Mouse (Mus musculus) CH12.LX (cell line): ENCODE results near the gene Hcn4. TPM values are rescaled to one million over a fixed set of nuclear protein-coding genes. Genes with fewer than 3 reads are reported as not detected.

ENCODE experiments used
- DNase-seq: peaks from one replicate; pipeline ENCODE4 v3.0.0-alpha.2; 2013; ENCODE audit errors: extremely low read depth
- H3K27ac ChIP-seq: 2 replicates; pipeline ENCODE4 v1.5.1; 2012; ENCODE audit warnings: low read depth, mild to moderate bottlenecking, control low read depth, moderate library complexity; ENCODE audit not compliant: insufficient read depth
- H3K27me3 ChIP-seq: replicated peaks from 2 replicates; pipeline ENCODE3; 2012; ENCODE audit warnings: inconsistent platforms
- H3K36me3 ChIP-seq, 2 experiments: replicated peaks in 1 of 2; 2 replicates each; pipeline versions ENCODE3 to v1.6.1; 2012; ENCODE audit warnings: inconsistent platforms in 1 of 2, low read length in 1 of 2, mild to moderate bottlenecking in 1 of 2, mixed read lengths in 1 of 2, moderate library complexity in 1 of 2; ENCODE audit not compliant: control insufficient read depth in 1 of 2, insufficient read depth in 1 of 2
- H3K4me1 ChIP-seq, 2 experiments: 2 replicates each; pipeline ENCODE4 v1.6.1; 2012; ENCODE audit warnings: inconsistent platforms in 1 of 2, moderate library complexity in 1 of 2; ENCODE audit not compliant: insufficient read depth in 2 of 2, control insufficient read depth in 1 of 2
- H3K4me2 ChIP-seq: 2 replicates; pipeline ENCODE4 v1.6.1; 2012; ENCODE audit warnings: low read depth, mild to moderate bottlenecking, control low read depth; ENCODE audit not compliant: poor library complexity, insufficient read depth, severe bottlenecking
- H3K4me3 ChIP-seq, 3 experiments: fragments of 150-350 bp in 1 of 3; sonication (generic) in 1 of 3; replicated peaks in 1 of 3; 2 replicates each; pipeline versions ENCODE3 to v1.5.1; 2011 to 2012; ENCODE audit warnings: low read depth in 2 of 3, low read length in 2 of 3, mild to moderate bottlenecking in 2 of 3, moderate library complexity in 2 of 3, control low read depth in 1 of 3, improper control_type of control experiment in 1 of 3, inconsistent platforms in 1 of 3, mixed read lengths in 1 of 3; ENCODE audit not compliant: poor library complexity in 1 of 3
- H3K79me2 ChIP-seq: replicated peaks from 2 replicates; pipeline ENCODE4 v1.6.1; 2012; ENCODE audit warnings: mild to moderate bottlenecking, moderate library complexity; ENCODE audit not compliant: control insufficient read depth, poor library complexity, insufficient read depth, severe bottlenecking; ENCODE audit errors: extremely low read depth
- H3K9ac ChIP-seq: 2 replicates; pipeline ENCODE4 v1.6.1; 2012; ENCODE audit warnings: low read depth, mild to moderate bottlenecking, control low read depth, moderate library complexity; ENCODE audit not compliant: insufficient read depth
- H3K9me3 ChIP-seq: replicated peaks from 2 replicates; pipeline ENCODE3; 2012; ENCODE audit warnings: low read length, inconsistent platforms, mixed read lengths
- BHLHE40 ChIP-seq: IDR thresholded peaks from 2 replicates; pipeline ENCODE4 v1.6.1; 2011; ENCODE audit warnings: mild to moderate bottlenecking, low read depth, low read length, improper control_type of control experiment
- CHD2 ChIP-seq: IDR thresholded peaks from 2 replicates; pipeline ENCODE4 v1.6.1; 2011; ENCODE audit warnings: low read length, improper control_type of control experiment
- E2F4 ChIP-seq: IDR thresholded peaks from 2 replicates; pipeline ENCODE4 v1.6.1; 2011; ENCODE audit warnings: low read depth, low read length, improper control_type of control experiment; ENCODE audit not compliant: insufficient replicate concordance
- EP300 ChIP-seq: IDR thresholded peaks from 2 replicates; pipeline ENCODE4 v1.6.1; 2011; ENCODE audit warnings: low read length, improper control_type of control experiment
- GABPA ChIP-seq: IDR thresholded peaks from 2 replicates; pipeline ENCODE4 v1.6.1; 2012; ENCODE audit warnings: low read depth, low read length, improper control_type of control experiment, inconsistent platforms; ENCODE audit not compliant: insufficient replicate concordance
- IRF4 ChIP-seq: IDR thresholded peaks from 2 replicates; pipeline ENCODE4 v1.6.1; 2014; ENCODE audit warnings: low read depth, mild to moderate bottlenecking, inconsistent platforms, low read length, improper control_type of control experiment
- JUN ChIP-seq: IDR thresholded peaks from 2 replicates; pipeline ENCODE4 v1.6.1; 2011; ENCODE audit warnings: low read depth, mild to moderate bottlenecking, low read length, improper control_type of control experiment, moderate library complexity; ENCODE audit not compliant: insufficient read depth
- KAT2A ChIP-seq: IDR thresholded peaks from 2 replicates; pipeline ENCODE4 v1.6.1; 2012; ENCODE audit warnings: low read length, improper control_type of control experiment, inconsistent platforms; ENCODE audit not compliant: insufficient replicate concordance
- MAX ChIP-seq: IDR thresholded peaks from 2 replicates; pipeline ENCODE4 v1.6.1; 2011; ENCODE audit warnings: low read length, improper control_type of control experiment
- MEF2A ChIP-seq: IDR thresholded peaks from 2 replicates; pipeline ENCODE4 v1.6.1; 2014; ENCODE audit warnings: low read depth, mild to moderate bottlenecking, inconsistent platforms, low read length, improper control_type of control experiment, borderline replicate concordance
- NRF1 ChIP-seq: IDR thresholded peaks from 2 replicates; pipeline ENCODE4 v1.6.1; 2014; ENCODE audit warnings: low read depth, mild to moderate bottlenecking, inconsistent platforms, low read length, improper control_type of control experiment, moderate library complexity
- POLR2A ChIP-seq: IDR thresholded peaks from 2 replicates; pipeline ENCODE4 v1.6.1; 2011; ENCODE audit warnings: low read depth, mild to moderate bottlenecking, improper control_type of control experiment, low read length
- TBP ChIP-seq: conservative IDR thresholded peaks from 2 replicates; pipeline ENCODE4 v1.6.1; 2011; ENCODE audit warnings: low read depth, low read length, improper control_type of control experiment
- UBTF ChIP-seq: IDR thresholded peaks from 2 replicates; pipeline ENCODE4 v1.6.1; 2012; ENCODE audit warnings: low read depth, mild to moderate bottlenecking, inconsistent platforms, low read length, improper control_type of control experiment, moderate library complexity
- USF1 ChIP-seq: IDR thresholded peaks from 2 replicates; pipeline ENCODE4 v1.6.1; 2014; ENCODE audit warnings: low read depth, mild to moderate bottlenecking, inconsistent platforms, low read length, improper control_type of control experiment
- USF2 ChIP-seq: conservative IDR thresholded peaks from 2 replicates; pipeline ENCODE4 v1.6.1; 2011; ENCODE audit warnings: low read depth, low read length, improper control_type of control experiment
- ZMIZ1 ChIP-seq: IDR thresholded peaks from 2 replicates; pipeline ENCODE4 v1.6.1; 2012; ENCODE audit warnings: low read depth, mild to moderate bottlenecking, inconsistent platforms, low read length, improper control_type of control experiment
- dilution Hi-C: fragments of 300-500 bp; cut with MboI; formaldehyde crosslinking; loops from 2 replicates; pipeline ENCODE4 v1.14.3; 2020; ENCODE audit warnings: low sequenced_read_pairs; ENCODE audit not compliant: extremely low pct_unique_long_range_greater_than_20kb, extremely low pct_ligation_motif_present
- in situ Hi-C: fragments of 300-500 bp; cut with MboI; formaldehyde crosslinking; loops from 3 replicates; pipeline ENCODE4 v1.14.3; 2019; ENCODE audit warnings: low sequenced_read_pairs, low pct_ligation_motif_present, low pct_unique_long_range_greater_than_20kb, mixed read lengths
- polyA plus RNA-seq: library from polyadenylated mRNA; unstranded; fragments of >175 nt; gene quantifications from 2 replicates; pipeline ENCODE4 v1.2.1, GENCODE M21; 2012; ENCODE audit warnings: low read depth; ENCODE audit not compliant: insufficient read length
- total RNA-seq, 2 experiments: library from RNA; depleted of rRNA; stranded (reverse); fragments of 300-350 nt in 1 of 2; fragments of >200 nt in 1 of 2; gene quantifications; 2 replicates each; pipeline ENCODE4 v1.2.3; 2012 to 2014

Hcn4 gene
- total and polyA plus RNA-seq, 3 experiments: 0.04 TPM; not detected in 2

GRCm38 (mm10) chr9:58875439-58875838 lies 52.2 kb downstream of the Hcn4 start:
- Histone ChIP-seq H3K4me2 (no peak overlapping the region), H3K4me3 (no peak overlapping the region), H3K79me2 (no peaks in the 10 kb centered on the region), H3K27me3 (no peaks in the 10 kb centered on the region), H3K4me1 (peaks cover 0 to 4% of the 10 kb centered on the region in 2 experiments; a peak in 2 of 4 replicates), H3K9ac (no peak overlapping the region), H3K36me3 (peaks cover 0 to 2% of the 10 kb centered on the region in 2 experiments), H3K9me3 (no peaks in the 10 kb centered on the region), H3K27ac (no peak overlapping the region)
- dilution Hi-C loops: no loop called here
- TF ChIP-seq JUN (no peak), EP300 (no peak), USF1 (no peak), KAT2A (no peak), UBTF (no peak), ZMIZ1 (no peak)
- in situ Hi-C loops: loop anchor here (10.0 kb wide), 1 partner anchor 331 kb away; no protein-coding TSS in a partner anchor
- no peak for DNase-seq

- H3K4me2 ChIP-seq: no peak overlapping the region
- no peaks in the 10 kb centered on the region for H3K27me3 ChIP-seq
- in situ Hi-C loops: loop anchor here (10.0 kb wide), 1 partner anchor 332 kb away; no protein-coding TSS in a partner anchor
- H3K4me1 ChIP-seq: peaks cover 0 to 5% of the 10 kb centered on the region in 2 experiments; a peak in 2 of 4 replicates
- H3K4me3 ChIP-seq: no peak overlapping the region
- TF ChIP-seq MAX (no peak), TBP (no peak), USF2 (no peak), BHLHE40 (no peak), E2F4 (no peak), KAT2A (no peak), MEF2A (no peak), NRF1 (no peak), GABPA (no peak), POLR2A (no peak), CHD2 (no peak), IRF4 (no peak), USF1 (no peak)
- H3K9ac ChIP-seq: no peak overlapping the region
- H3K9me3 ChIP-seq: no peaks in the 10 kb centered on the region
- dilution Hi-C loops: no loop called here
- peaks cover 0 to 2% of the 10 kb centered on the region in 2 experiments for H3K36me3 ChIP-seq
- DNase-seq: no peak
- no peaks in the 10 kb centered on the region for H3K79me2 ChIP-seq
- no peak overlapping the region for H3K27ac ChIP-seq
Observed at GRCm38 (mm10) chr9:58876946-58877625, 53.9 kb downstream of the Hcn4 start.
